Mouse (Mus musculus): ENCODE data around the gene Rassf3. TPM values are rescaled to one million over a fixed set of nuclear protein-coding genes. Genes with fewer than 3 reads are reported as not detected.

The Rassf3 gene
- total RNA-seq, 2 experiments from 2014 or later = 120 to 125 TPM

DNA sequence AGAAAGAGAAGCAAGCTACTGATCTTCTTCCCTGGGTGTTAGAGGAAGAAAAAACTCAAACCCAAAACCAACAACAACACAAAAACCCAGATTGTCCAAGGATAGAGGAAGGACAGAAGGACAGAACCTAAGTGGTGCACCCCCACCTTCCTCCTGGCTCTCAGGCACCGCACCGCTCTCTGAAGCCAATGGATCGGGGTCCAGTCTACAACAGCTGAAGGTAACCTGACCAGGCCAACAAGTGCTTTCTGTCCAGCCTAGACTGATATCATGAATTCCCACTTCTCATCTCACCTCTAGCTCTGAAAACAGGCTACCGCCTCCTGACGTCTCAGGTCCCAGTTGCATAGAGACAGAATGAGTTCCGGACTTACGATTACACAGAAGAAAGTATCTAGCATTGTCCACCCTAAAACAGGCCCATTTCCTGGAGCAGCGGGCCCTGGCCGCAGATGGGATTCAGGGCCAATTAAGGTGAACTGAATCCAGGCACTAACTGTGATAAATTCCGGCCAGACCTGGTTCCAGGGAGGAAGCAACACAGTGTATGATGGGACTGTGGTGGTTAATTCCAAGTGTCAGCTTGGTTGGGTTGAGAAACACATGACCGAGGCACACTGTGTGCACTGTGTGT lies 54.4 kb downstream of the Rassf3 start:
- intact Hi-C loops (cut with DNase I) = no loop called here
- DNase-seq = no peak

DNA sequence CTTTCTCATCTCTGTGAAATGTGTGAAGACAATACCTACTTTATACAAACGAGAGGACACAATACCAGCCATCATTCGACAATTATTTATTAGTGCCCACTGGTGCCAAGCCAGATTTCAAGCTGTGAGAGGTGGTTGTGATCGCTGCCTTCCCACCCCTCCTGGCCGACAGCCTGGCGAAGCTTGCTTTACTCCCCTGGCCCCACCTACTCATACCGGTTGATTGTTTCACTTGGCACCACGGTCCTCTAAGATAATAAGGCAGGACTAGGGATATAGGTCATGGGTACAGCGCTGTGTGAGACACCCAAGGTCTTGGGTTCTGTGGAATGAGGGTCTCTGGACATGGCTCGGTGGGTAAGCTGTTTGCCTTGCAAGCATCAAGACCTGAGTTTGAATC lies 55.1 kb downstream of the Rassf3 start:
- DNase-seq = no peak
- intact Hi-C loops (cut with DNase I) = no loop called here

DNA sequence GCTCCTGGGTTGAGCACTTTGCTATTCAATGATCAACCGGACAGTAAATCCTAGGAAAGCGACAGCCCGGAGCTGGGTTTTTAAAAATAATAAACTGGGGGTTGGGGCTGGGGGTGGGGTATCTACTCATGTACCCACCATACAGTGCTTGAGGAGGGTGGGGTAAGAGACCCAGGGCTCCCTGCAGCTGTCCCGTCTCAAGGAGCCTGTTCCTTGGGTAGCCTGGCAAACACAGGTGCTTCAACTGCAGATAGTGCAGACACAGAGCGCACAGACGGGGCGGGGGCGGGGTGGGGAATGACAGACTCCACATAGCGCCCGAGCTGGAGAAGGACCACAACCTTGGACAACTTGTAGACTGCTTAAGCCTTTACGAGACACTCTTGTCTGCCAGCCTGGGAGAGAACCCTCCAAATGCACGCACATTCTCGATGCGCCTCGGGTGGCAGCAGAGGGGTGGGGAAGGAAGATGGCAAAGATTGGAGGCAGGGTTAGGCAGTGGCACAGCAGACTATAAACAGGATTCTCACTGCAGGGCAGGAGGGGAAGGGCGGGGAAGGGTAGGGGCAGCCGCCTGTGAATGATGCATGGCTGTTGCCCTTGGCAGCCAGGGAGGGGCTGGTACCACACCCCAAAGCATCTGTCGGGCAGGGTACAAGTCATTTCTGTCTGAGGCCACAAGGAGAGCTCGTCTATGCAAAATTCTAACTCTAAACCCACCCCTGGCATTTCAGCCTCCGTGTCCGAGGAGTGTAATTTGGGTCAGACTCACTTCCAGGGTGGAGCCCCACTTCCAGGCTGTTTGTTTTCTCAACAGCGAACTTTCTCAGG lies 56.3 kb downstream of the Rassf3 start:
- no peak for DNase-seq
- intact Hi-C loops (cut with DNase I) = no loop called here

DNA sequence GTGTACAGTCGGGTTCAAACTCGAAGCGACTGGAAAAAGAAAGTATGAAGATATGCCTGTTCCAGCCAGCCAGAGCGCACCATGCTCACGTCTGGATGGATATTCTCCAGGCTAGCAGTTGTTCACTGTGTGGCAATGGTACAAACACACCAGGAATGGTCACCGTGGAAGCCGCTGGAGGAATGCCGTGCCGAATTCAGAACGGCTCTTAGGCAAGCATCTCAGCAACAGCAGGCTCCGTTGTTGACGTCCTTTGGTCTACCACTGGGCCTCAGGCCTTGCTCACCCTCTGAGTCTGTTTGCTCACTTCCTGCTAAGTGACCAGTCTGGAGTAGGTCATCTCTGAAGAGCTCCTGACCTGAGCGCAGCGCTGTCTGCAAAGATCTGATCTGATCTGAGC lies 57.3 kb downstream of the Rassf3 start:
- no peak for DNase-seq
- intact Hi-C loops (cut with DNase I) = no loop called here

DNA sequence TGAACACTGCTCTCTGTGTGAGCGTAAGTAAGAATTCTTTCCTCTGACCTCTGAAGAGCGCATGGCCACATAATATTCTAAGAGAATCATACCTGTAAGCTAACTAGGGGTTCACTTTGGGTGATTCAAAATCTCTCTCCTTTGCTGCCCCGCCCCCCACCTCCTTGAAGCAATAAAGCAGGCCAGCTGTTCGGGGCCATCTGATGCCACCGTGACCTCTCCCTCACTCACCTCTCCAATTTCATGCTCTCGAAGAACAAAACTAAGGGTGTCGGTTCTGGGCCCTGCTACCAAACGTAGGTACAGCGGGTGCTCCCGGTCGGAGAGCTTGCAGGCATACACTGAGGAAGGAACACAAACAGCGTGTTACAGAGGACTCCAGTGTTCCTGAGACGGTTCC lies 62.0 kb downstream of the Rassf3 start:
- DNase-seq = no peak
- intact Hi-C loops (cut with DNase I) = no loop called here

DNA sequence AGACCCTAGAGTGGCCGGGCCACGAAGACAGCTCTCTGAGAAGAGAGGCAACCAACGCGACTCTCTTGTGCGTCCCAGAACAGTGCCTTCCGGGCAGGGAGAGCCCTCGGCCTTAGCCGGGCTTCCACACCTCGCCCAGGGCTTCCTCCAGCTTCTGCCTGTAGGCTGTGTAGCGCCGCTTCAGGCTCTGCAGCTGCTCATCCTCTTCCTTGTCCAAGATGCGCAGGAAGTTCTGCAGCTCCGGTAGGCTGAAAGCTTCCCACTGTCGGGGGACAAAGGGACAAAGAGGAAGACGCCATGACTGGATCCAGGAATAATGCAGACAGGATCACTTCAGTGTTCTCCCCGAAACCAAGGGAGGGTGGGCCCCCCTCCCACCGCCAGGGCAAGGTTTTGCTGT lies 63.3 kb downstream of the Rassf3 start:
- intact Hi-C loops (cut with DNase I) = no loop called here
- DNase-seq = no peak

DNA sequence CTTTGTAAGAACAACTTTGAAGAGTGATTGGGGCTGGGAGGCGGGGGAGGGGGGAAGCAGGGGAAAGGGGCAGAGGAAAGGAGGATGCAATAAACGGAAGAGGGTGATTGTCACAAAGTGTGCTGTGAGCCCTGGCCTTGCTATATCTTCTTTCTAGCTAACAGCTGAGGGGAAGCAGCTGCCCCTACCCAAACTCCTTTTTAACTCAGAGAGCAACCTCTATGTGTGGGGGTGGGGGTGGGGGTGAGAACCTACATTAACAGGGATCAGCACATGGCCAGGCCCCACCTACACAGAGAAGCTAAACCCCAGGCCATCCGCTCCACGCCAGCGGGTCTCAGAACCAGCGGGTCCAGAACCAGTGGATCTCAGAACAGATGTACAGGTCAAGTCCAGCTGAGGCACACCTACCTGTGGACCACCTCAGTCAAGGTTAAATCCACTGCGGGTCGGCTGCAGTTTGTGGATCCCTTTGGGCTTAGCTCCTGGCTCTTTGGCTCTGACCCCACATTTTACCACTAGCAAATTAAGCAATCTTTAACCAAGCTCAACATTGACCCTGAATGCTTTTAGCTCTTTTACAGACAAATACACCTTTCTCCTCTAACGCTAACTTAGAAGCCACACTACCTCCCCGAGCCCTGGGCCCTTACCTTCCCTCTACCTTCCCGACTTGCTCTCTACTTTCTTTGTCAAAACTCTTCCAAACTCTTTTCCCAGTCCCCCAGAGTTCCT lies 64.3 kb downstream of the Rassf3 start:
- DNase-seq = no peak
- intact Hi-C loops (cut with DNase I) = no loop called here

DNA sequence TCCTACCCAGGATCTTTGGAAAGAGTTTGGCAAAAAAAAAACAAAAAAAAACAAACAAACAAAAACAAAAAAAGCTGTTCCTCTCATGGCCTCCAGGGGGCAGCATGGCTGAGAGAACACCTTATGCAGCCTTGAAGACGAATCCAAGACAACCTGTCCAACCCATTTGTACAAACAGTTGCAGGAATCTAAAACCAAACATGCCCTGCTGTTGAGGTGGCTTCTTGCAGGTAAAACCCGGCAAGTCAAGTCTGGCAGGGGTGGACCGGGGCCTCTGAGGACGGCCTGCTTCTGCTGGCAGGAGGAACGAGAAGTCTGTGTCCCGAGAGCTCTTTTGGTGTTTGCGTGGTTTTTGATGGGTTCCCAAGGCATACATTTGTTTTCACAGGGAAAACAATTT lies 66.4 kb downstream of the Rassf3 start:
- intact Hi-C loops (cut with DNase I) = loop anchor here (1.0 to 2.0 kb wide), 2 partner anchors 67 to 107 kb away; partner anchors contain the start of gene Rassf3

DNA sequence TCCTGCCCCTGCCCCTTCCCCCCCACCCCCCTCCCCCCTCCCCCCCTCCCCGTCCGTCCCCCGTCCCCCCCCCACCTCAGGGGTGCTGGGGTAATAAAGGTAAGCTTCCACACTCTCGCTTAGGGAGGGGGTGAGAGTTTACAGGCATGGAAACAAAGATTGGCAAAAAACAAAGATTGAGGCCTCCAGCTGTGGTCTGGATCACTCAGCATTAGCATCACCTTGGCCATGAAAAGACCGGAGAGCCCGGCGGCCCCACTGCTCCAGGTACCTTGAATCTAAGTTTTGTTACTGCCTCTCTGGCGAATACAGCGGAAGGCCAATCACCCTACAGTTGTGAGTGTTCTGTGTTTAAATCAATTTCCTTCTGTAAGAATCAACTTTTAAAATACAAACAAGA lies 72.2 kb downstream of the Rassf3 start:
- no peak for DNase-seq
- intact Hi-C loops (cut with DNase I) = no loop called here

More for the DNA sequence above, 66.4 kb downstream of the Rassf3 start:
- DNase-seq = no peak

DNA sequence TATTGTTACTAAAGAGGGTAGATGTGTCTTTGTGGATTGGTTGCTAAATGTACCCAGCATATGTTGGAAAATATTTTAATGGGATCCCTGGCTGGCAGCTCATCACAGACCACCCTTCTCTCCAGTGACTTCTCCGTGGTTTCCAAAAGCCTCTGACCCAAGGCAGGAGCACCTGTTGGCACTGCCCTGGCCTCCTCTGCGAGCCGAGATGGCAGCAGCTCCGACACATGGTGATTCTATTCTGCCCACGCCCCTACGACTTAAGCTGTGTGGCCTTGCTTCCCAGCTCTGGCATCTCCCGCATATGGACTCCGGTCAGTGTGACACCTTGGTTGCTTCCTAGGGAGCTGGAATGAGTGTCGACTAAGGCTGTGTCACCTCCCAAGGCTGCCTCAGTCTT lies 73.0 kb downstream of the Rassf3 start:
- DNase-seq = no peak
- intact Hi-C loops (cut with DNase I) = no loop called here

DNA sequence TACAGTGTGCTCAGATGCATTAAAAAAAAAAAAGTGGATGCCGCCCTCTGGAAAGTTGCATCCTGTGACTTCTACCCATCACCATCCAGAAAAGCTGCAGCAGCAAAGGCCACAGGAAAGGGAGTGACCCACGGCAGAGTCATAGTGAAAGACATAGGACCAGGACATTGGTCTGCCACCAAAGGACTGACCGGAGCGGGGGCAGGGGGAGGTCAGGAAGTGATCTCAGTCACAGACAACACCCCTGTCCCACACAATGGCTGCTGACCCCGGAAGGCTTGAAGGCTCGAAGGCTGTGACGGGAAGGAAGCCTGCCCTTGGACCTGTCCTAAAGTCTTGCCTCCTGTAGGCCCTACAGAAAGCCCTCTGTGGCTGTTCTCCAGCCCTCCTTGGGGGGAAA lies 75.1 kb downstream of the Rassf3 start:
- intact Hi-C loops (cut with DNase I) = no loop called here
- no peak for DNase-seq

DNA sequence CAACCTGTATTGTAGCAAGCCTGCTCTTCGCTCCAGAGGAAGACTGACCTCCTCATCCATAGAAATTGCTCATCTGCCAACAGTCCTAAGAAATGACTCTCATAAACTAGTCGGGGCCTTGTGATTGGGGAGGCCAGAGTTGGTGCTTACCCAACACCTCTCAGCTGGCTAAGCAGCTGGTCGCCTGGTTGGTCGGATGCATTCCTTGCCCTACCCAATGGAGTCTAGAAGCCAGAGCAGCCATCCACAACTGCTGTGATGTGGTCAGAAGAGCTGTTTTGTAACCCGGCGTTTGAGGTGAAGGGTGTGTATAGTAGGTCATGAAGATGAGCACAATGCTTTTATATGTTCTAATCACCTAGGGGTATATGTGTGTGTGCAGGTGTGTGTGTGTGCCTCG lies 77.5 kb downstream of the Rassf3 start:
- intact Hi-C loops (cut with DNase I) = no loop called here

DNA sequence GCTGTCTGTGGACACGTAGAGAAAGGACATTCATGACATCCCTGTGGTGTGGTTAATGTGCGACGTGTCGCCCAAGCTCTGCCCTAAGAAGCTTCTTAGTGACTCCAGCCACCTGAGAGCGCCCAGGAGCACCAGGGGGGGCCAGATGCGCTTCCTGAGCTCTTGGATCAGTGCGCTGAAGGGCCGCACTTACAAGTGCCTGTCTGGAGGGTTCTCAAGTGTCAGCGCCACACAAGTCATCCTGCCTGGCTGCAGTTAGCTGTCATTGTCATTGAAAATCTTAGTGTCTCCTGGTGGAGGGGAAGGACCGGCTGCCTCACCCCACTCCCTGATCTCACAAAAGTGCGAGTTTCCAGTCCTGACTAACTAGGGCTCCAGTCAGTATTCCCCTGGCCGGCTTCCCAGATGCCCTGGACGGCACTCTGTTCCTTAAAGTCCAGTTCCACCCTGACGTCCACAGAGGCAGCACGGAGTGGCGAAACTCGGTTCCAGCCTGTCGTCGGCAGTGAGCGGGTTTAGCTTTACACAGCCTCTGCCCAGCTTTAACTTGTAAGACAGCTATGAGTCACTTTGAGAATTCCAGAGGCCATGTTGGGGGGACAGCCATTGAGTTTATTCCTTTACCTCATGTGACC lies 80.5 kb downstream of the Rassf3 start:
- intact Hi-C loops (cut with DNase I) = no loop called here
- DNase-seq = peak; percentile 40 to 51

More for the DNA sequence above, 77.5 kb downstream of the Rassf3 start:
- no peak for DNase-seq

DNA sequence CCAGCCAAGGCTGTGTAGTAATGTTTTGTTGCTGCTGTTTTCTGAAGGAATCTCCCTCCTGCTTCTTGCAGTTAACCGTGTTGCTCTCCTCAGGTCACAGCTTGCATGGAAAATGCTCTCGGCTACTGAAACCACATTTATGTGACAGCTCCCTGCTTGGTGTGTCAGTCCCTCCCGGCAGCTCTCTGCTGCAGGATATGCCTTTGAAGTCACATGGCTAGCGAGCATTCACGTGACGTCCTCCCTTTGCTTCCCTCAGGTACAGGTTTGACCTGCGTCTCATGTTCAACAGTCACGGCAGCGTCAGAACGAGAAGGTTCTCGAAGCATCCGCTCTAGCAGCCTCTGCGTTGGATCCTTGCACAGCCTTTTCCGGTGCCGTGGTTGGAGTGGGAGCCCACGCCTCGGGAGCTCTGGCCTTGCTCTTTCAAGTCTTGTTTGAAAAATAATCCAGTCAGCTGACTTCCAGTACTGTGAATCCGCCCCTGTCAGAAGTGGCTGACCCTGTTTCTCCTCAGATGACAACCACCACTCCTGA lies 81.3 kb downstream of the Rassf3 start:
- DNase-seq = no peak
- intact Hi-C loops (cut with DNase I) = no loop called here

DNA sequence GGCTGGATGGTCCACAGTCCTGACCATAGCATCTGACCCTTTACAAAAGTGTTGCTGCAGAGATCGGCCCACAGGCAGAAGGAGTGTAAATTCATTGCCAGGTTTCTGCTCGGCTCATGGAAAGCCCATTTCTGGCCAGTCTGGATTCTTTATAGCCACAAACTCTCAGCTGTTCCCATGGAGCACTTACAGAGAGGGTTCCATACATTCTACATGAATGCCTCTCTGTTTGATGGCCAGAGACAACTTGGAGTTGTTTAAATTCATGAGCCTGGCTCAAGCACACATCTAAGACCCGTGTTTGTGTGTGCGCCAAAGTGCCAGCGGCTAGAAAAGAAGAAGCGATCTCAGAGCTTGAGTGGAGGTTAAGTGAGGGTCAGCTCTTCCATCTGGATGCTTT lies 81.9 kb downstream of the Rassf3 start:
- no peak for DNase-seq
- intact Hi-C loops (cut with DNase I) = no loop called here

DNA sequence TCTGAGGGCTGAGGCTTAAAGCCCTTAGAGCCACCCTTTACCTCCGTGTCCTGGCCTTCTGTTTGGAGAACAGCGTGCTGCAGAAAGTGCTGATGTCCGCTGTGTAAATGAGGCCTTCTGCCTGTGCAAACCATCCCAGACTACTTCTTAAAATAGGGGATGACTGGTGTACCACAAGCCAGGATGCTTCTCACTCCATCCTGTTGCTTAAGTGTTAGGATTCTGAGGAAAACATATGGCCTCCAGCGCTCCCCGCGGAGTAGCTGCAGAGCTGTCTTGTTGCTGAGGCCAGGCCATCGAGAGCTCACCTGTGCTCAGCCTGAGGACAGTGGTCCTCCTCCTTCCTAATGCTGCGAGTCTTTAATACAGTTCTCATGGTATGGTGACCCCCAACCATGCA lies 84.2 kb downstream of the Rassf3 start:
- DNase-seq = no peak
- intact Hi-C loops (cut with DNase I) = no loop called here

DNA sequence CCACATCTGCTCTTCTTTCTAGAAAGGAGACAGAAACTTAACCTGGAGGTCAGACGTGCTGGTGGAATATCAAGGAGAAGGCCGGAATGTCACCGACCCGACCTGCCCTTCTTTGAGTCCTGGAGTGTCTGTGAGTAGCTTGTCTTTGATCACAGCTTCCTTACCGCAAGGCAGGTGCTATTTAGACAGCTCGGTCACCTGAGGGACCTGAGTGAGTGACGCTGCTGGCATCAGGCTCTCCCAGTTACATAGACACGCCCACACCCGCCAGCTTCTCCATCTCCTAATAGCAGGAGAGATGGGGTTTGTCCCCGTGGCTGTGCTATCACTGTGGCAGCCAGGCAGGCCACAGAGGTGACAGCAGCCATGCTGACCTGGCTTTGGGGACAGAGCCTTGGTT lies 85.5 kb downstream of the Rassf3 start:
- intact Hi-C loops (cut with DNase I) = no loop called here

DNA sequence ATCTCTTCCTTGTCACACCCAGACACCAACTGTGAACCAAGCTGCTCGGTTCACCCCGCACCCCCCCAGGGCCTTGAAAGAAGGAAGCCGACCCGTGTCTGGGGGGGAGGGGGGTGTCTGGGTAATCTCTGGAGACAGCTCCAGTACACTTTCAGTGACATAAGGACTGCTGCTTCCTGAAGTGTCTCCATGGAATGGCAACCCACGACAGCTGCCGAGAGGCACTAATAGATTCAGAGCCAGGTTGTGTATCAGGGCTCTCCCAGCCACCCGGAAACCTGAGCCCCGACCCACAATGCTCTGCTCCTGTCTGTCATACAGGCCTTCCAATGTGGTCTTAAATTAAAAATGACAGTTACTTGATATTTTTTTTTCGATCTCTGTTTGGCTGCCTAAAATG lies 89.8 kb downstream of the Rassf3 start:
- intact Hi-C loops (cut with DNase I) = no loop called here
- DNase-seq = no peak

More for the DNA sequence above, 85.5 kb downstream of the Rassf3 start:
- DNase-seq = no peak

DNA sequence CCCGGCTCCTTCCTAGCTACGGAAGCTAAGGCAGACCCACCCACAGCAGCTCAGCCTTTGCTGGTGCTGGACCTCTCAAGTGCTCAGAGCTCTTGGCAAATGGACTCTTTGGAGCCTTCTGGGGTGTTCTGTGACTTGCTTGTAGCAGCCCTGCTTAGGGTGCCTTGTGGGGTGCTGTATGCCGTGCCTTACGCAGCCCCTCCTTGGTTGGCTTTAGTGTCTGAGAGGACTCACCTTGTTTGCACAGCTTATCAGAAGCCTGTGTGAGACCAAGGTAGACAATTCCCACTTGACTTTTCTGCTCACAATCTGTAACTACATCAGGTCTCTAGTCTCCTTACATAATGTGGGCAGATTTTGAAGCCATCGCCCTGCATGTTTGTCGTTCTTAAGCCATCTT lies 90.5 kb downstream of the Rassf3 start:
- intact Hi-C loops (cut with DNase I) = no loop called here

DNA sequence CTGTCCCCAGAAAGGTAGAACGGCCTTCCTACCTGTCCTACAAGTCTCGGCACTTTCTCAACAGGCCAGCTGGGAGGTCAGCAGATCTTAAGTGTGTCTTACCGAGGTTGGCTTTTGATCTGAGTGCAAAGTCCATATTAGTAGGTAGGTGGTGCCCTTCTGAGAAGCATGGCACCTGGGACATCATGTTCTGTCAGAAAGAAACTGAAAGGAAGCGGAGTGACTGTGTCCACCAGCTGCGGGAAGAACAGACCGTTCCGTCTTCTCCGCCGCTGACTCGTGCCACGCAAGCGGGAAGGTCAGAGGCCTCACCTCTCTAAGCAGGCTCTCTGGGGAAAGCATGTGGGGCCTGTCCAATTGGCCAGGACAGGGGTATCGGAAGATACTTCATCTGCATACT lies 91.4 kb downstream of the Rassf3 start:
- intact Hi-C loops (cut with DNase I) = no loop called here
- DNase-seq = no peak

More for the DNA sequence above, 90.5 kb downstream of the Rassf3 start:
- DNase-seq = no peak

DNA sequence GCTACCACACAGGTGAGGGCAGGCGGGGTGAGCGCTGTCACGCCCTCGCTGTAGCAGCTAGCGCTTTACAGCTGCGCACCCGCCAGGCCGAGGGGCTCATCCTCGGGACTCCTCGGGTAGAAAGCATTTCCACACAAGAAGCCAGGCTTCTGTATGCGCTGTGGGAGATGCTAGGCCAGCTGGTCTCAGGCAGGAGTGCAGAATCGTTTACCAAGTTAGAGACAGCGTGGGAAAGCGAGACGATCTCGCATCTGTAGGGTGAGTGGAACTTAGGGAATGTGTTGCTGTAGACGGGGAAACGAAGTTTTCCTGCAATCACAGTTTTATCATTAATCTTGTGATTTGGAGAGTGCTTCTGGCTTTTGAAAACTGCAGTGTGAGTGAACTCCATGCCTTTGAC lies 94.9 kb downstream of the Rassf3 start:
- no peak for DNase-seq
- intact Hi-C loops (cut with DNase I) = no loop called here
